Mouse (Mus musculus): Measurements from ENCODE around the gene Prss48. TPM values are rescaled to one million over a fixed set of nuclear protein-coding genes. Genes with fewer than 3 reads are reported as not detected.

The Prss48 gene
- total and polyA plus RNA-seq, 2 experiments from 2014 or later = not detected

- no peak overlapping the region for H3K4me3 ChIP-seq (ENCODE audit: low read depth, low read length)
These were observed 35.7 kb upstream of the Prss48 start for GRCm38 (mm10) chr3:86037926-86038484.

GRCm38 (mm10) chr3:86033455-86034090 lies 31.3 kb upstream of the Prss48 start:
- no peak overlapping the region for H3K4me3 ChIP-seq (ENCODE audit: low read depth, low read length)
- 62% methylated on average over 9 of the region's 9 CpGs for WGBS
- ATAC-seq (ENCODE audit: insufficient read depth, low read depth) (no peak), DNase-seq (ENCODE audit: low spot score) (no peak)
- no peak overlapping the region for H3K9ac ChIP-seq (replicated peaks; ENCODE audit: low read depth, low read length)
- no peak for TF ChIP-seq CTCF (IDR thresholded peaks at IDR 0.05; ENCODE audit: low read depth)
- no peak for TF ChIP-seq EP300 (IDR thresholded peaks at IDR 0.05; ENCODE audit: low read depth)
- H3K4me1 ChIP-seq (ENCODE audit: control insufficient read depth, insufficient read depth) = no peaks in the 10 kb centered on the region
- H3K27ac ChIP-seq (ENCODE audit: low read depth) = no peak overlapping the region
- H3K27me3 ChIP-seq (ENCODE audit: control insufficient read depth, insufficient read depth, low read length) = no peaks in the 10 kb centered on the region
- no peaks in the 10 kb centered on the region for H3K9me3 ChIP-seq (replicated peaks; ENCODE audit: control insufficient read depth, low read length)
- H3K36me3 ChIP-seq (replicated peaks; ENCODE audit: control insufficient read depth, insufficient read depth, low read length) = no peaks in the 10 kb centered on the region
- no peak overlapping the region for H3K4me2 ChIP-seq (ENCODE audit: low read depth, low read length)

More at GRCm38 (mm10) chr3:86037926-86038484, 35.7 kb upstream of the Prss48 start:
- no peak for ATAC-seq (ENCODE audit: insufficient read depth, low read depth)
- Histone ChIP-seq H3K27me3 (ENCODE audit: control insufficient read depth, insufficient read depth, low read length) (no peaks in the 10 kb centered on the region), H3K4me2 (ENCODE audit: low read depth, low read length) (0 out of 2 replicates have a peak overlapping the region, but pooled peaks have one; percentile 4), H3K9ac (replicated peaks; ENCODE audit: low read depth, low read length) (no peak overlapping the region), H3K9me3 (replicated peaks; ENCODE audit: control insufficient read depth, low read length) (no peaks in the 10 kb centered on the region), H3K36me3 (replicated peaks; ENCODE audit: control insufficient read depth, insufficient read depth, low read length) (no peaks in the 10 kb centered on the region), H3K27ac (ENCODE audit: low read depth) (peak overlapping the region; percentile 73; the same call in 1 of the 2 replicates), H3K4me1 (ENCODE audit: control insufficient read depth, insufficient read depth) (no peaks in the 10 kb centered on the region)
- 85% methylated on average over 9 of the region's 9 CpGs for WGBS
- TF ChIP-seq EP300 (IDR thresholded peaks at IDR 0.05; ENCODE audit: low read depth) = no peak
- TF ChIP-seq CTCF (IDR thresholded peaks at IDR 0.05; ENCODE audit: low read depth) = no peak
- DNase-seq (ENCODE audit: low spot score) = no peak

- Histone ChIP-seq H3K4me3 (ENCODE audit: low read depth, low read length) (no peak overlapping the region), H3K36me3 (replicated peaks; ENCODE audit: control insufficient read depth, insufficient read depth, low read length) (no peaks in the 10 kb centered on the region), H3K9ac (replicated peaks; ENCODE audit: low read depth, low read length) (no peak overlapping the region), H3K4me1 (ENCODE audit: control insufficient read depth, insufficient read depth) (no peaks in the 10 kb centered on the region), H3K4me2 (ENCODE audit: low read depth, low read length) (no peak overlapping the region), H3K27me3 (ENCODE audit: control insufficient read depth, insufficient read depth, low read length) (no peaks in the 10 kb centered on the region), H3K27ac (ENCODE audit: low read depth) (no peak overlapping the region), H3K9me3 (replicated peaks; ENCODE audit: control insufficient read depth, low read length) (no peaks in the 10 kb centered on the region)
- no peak for ATAC-seq (ENCODE audit: insufficient read depth, low read depth)
- DNase-seq (ENCODE audit: low spot score) = no peak
- WGBS = 41% methylated on average over 4 of the region's 4 CpGs
- TF ChIP-seq EP300 (IDR thresholded peaks at IDR 0.05; ENCODE audit: low read depth) (no peak), CTCF (IDR thresholded peaks at IDR 0.05; ENCODE audit: low read depth) (no peak)
These were observed 28.3 kb upstream of the Prss48 start for GRCm38 (mm10) chr3:86030566-86030965.

GRCm38 (mm10) chr3:86028658-86029375 lies 26.5 kb upstream of the Prss48 start:
- Histone ChIP-seq H3K9ac (replicated peaks; ENCODE audit: low read depth, low read length) (no peak overlapping the region), H3K4me3 (ENCODE audit: low read depth, low read length) (no peak overlapping the region), H3K27ac (ENCODE audit: low read depth) (no peak overlapping the region), H3K27me3 (ENCODE audit: control insufficient read depth, insufficient read depth, low read length) (no peaks in the 10 kb centered on the region), H3K9me3 (replicated peaks; ENCODE audit: control insufficient read depth, low read length) (no peaks in the 10 kb centered on the region), H3K4me2 (ENCODE audit: low read depth, low read length) (no peak overlapping the region), H3K4me1 (ENCODE audit: control insufficient read depth, insufficient read depth) (no peaks in the 10 kb centered on the region), H3K36me3 (replicated peaks; ENCODE audit: control insufficient read depth, insufficient read depth, low read length) (no peaks in the 10 kb centered on the region)
- 40% methylated on average over 15 of the region's 15 CpGs for WGBS
- no peak for DNase-seq (ENCODE audit: low spot score)
- no peak for TF ChIP-seq EP300 (IDR thresholded peaks at IDR 0.05; ENCODE audit: low read depth)
- TF ChIP-seq CTCF (IDR thresholded peaks at IDR 0.05; ENCODE audit: low read depth) = no peak
- ATAC-seq (ENCODE audit: insufficient read depth, low read depth) = no peak

GRCm38 (mm10) chr3:86025341-86026137 lies 23.2 kb upstream of the Prss48 start:
- Histone ChIP-seq H3K4me1 (ENCODE audit: control insufficient read depth, insufficient read depth) (no peaks in the 10 kb centered on the region), H3K36me3 (replicated peaks; ENCODE audit: control insufficient read depth, insufficient read depth, low read length) (no peaks in the 10 kb centered on the region), H3K27ac (ENCODE audit: low read depth) (no peak overlapping the region), H3K4me3 (ENCODE audit: low read depth, low read length) (no peak overlapping the region), H3K9me3 (replicated peaks; ENCODE audit: control insufficient read depth, low read length) (no peaks in the 10 kb centered on the region), H3K27me3 (ENCODE audit: control insufficient read depth, insufficient read depth, low read length) (no peaks in the 10 kb centered on the region), H3K4me2 (ENCODE audit: low read depth, low read length) (no peak overlapping the region), H3K9ac (replicated peaks; ENCODE audit: low read depth, low read length) (no peak overlapping the region)
- 93% methylated on average over 20 of the region's 20 CpGs for WGBS
- TF ChIP-seq CTCF (IDR thresholded peaks at IDR 0.05; ENCODE audit: low read depth) = no peak
- TF ChIP-seq EP300 (IDR thresholded peaks at IDR 0.05; ENCODE audit: low read depth) = no peak
- ATAC-seq (ENCODE audit: insufficient read depth, low read depth) = no peak
- no peak for DNase-seq (ENCODE audit: low spot score)
